Mouse (Mus musculus): ENCODE measurements at regions not wholly inside any gene's neighbourhood (a gene's known extent, or its start where the extent isn't known, plus 50 kb on each side); places are given as distances from the start of the nearest gene placed in this dataset.

GRCm38 (mm10) chr4:47605676-47606075, 131.2 kb downstream of the Sec61b start:
- no peaks in the 10 kb centered on the region for H3K9me3 ChIP-seq (replicated peaks; ENCODE audit: control insufficient read depth, low read length)
- ATAC-seq (ENCODE audit: insufficient read depth, low read depth): no peak
- WGBS: 78% methylated on average over 4 of the region's 4 CpGs
- no peak overlapping the region for H3K27ac ChIP-seq (ENCODE audit: low read depth)
- no peak overlapping the region for H3K9ac ChIP-seq (replicated peaks; ENCODE audit: low read depth, low read length)
- peaks cover 17% of the 10 kb centered on the region; the same call in 1 of the 2 replicates for H3K4me1 ChIP-seq (ENCODE audit: control insufficient read depth, insufficient read depth)
- TF ChIP-seq CTCF (IDR thresholded peaks at IDR 0.05; ENCODE audit: low read depth) (no peak), EP300 (IDR thresholded peaks at IDR 0.05; ENCODE audit: low read depth) (no peak)
- no peaks in the 10 kb centered on the region for H3K27me3 ChIP-seq (ENCODE audit: control insufficient read depth, insufficient read depth, low read length)
- no peak for DNase-seq (ENCODE audit: low spot score)
- no peak overlapping the region for H3K4me3 ChIP-seq (ENCODE audit: low read depth, low read length)
- H3K36me3 ChIP-seq (replicated peaks; ENCODE audit: control insufficient read depth, insufficient read depth, low read length): no peaks in the 10 kb centered on the region
- no peak overlapping the region for H3K4me2 ChIP-seq (ENCODE audit: low read depth, low read length)

GRCm38 (mm10) chr4:47608673-47609072, 134.2 kb downstream of the Sec61b start:
- Histone ChIP-seq H3K4me2 (ENCODE audit: low read depth, low read length) (no peak overlapping the region), H3K9me3 (replicated peaks; ENCODE audit: control insufficient read depth, low read length) (no peaks in the 10 kb centered on the region), H3K9ac (replicated peaks; ENCODE audit: low read depth, low read length) (no peak overlapping the region), H3K4me3 (ENCODE audit: low read depth, low read length) (no peak overlapping the region), H3K4me1 (ENCODE audit: control insufficient read depth, insufficient read depth) (peaks cover 9% of the 10 kb centered on the region; the same call in 1 of the 2 replicates), H3K27me3 (ENCODE audit: control insufficient read depth, insufficient read depth, low read length) (no peaks in the 10 kb centered on the region), H3K27ac (ENCODE audit: low read depth) (no peak overlapping the region), H3K36me3 (replicated peaks; ENCODE audit: control insufficient read depth, insufficient read depth, low read length) (no peaks in the 10 kb centered on the region)
- 79% methylated on average over 5 of the region's 5 CpGs for WGBS
- no peak for TF ChIP-seq CTCF (IDR thresholded peaks at IDR 0.05; ENCODE audit: low read depth)
- TF ChIP-seq EP300 (IDR thresholded peaks at IDR 0.05; ENCODE audit: low read depth): no peak
- ATAC-seq (ENCODE audit: insufficient read depth, low read depth) (no peak), DNase-seq (ENCODE audit: low spot score) (no peak)

GRCm38 (mm10) chr4:47610913-47611312, 136.5 kb downstream of the Sec61b start:
- no peaks in the 10 kb centered on the region for H3K27me3 ChIP-seq (ENCODE audit: control insufficient read depth, insufficient read depth, low read length)
- no peak for TF ChIP-seq CTCF (IDR thresholded peaks at IDR 0.05; ENCODE audit: low read depth)
- no peak for TF ChIP-seq EP300 (IDR thresholded peaks at IDR 0.05; ENCODE audit: low read depth)
- H3K36me3 ChIP-seq (replicated peaks; ENCODE audit: control insufficient read depth, insufficient read depth, low read length): no peaks in the 10 kb centered on the region
- WGBS: 71% methylated on average over 5 of the region's 5 CpGs
- no peak for DNase-seq (ENCODE audit: low spot score)
- no peak overlapping the region for H3K9ac ChIP-seq (replicated peaks; ENCODE audit: low read depth, low read length)
- H3K4me3 ChIP-seq (ENCODE audit: low read depth, low read length): no peak overlapping the region
- no peak overlapping the region for H3K27ac ChIP-seq (ENCODE audit: low read depth)
- no peaks in the 10 kb centered on the region for H3K9me3 ChIP-seq (replicated peaks; ENCODE audit: control insufficient read depth, low read length)
- no peak overlapping the region for H3K4me2 ChIP-seq (ENCODE audit: low read depth, low read length)
- no peak for ATAC-seq (ENCODE audit: insufficient read depth, low read depth)
- H3K4me1 ChIP-seq (ENCODE audit: control insufficient read depth, insufficient read depth): no peaks in the 10 kb centered on the region

- 70% methylated on average over 3 of the region's 3 CpGs for WGBS
- H3K9ac ChIP-seq (replicated peaks; ENCODE audit: low read depth, low read length): no peak overlapping the region
- DNase-seq (ENCODE audit: low spot score) (no peak), ATAC-seq (ENCODE audit: insufficient read depth, low read depth) (no peak)
- no peak overlapping the region for H3K4me2 ChIP-seq (ENCODE audit: low read depth, low read length)
- H3K9me3 ChIP-seq (replicated peaks; ENCODE audit: control insufficient read depth, low read length): no peaks in the 10 kb centered on the region
- TF ChIP-seq CTCF (IDR thresholded peaks at IDR 0.05; ENCODE audit: low read depth) (no peak), EP300 (IDR thresholded peaks at IDR 0.05; ENCODE audit: low read depth) (no peak)
- no peaks in the 10 kb centered on the region for H3K36me3 ChIP-seq (replicated peaks; ENCODE audit: control insufficient read depth, insufficient read depth, low read length)
- H3K4me3 ChIP-seq (ENCODE audit: low read depth, low read length): no peak overlapping the region
- H3K4me1 ChIP-seq (ENCODE audit: control insufficient read depth, insufficient read depth): no peaks in the 10 kb centered on the region
- H3K27ac ChIP-seq (ENCODE audit: low read depth): no peak overlapping the region
- no peaks in the 10 kb centered on the region for H3K27me3 ChIP-seq (ENCODE audit: control insufficient read depth, insufficient read depth, low read length)
These were observed 142.1 kb downstream of the Sec61b start for GRCm38 (mm10) chr4:47616525-47616924.

- Histone ChIP-seq H3K4me2 (ENCODE audit: low read depth, low read length) (no peak overlapping the region), H3K27ac (ENCODE audit: low read depth) (no peak overlapping the region), H3K4me3 (ENCODE audit: low read depth, low read length) (no peak overlapping the region), H3K9me3 (replicated peaks; ENCODE audit: control insufficient read depth, low read length) (no peaks in the 10 kb centered on the region), H3K4me1 (ENCODE audit: control insufficient read depth, insufficient read depth) (no peaks in the 10 kb centered on the region), H3K9ac (replicated peaks; ENCODE audit: low read depth, low read length) (no peak overlapping the region), H3K27me3 (ENCODE audit: control insufficient read depth, insufficient read depth, low read length) (no peaks in the 10 kb centered on the region), H3K36me3 (replicated peaks; ENCODE audit: control insufficient read depth, insufficient read depth, low read length) (no peaks in the 10 kb centered on the region)
- DNase-seq (ENCODE audit: low spot score) (no peak), ATAC-seq (ENCODE audit: insufficient read depth, low read depth) (no peak)
- TF ChIP-seq EP300 (IDR thresholded peaks at IDR 0.05; ENCODE audit: low read depth) (no peak), CTCF (IDR thresholded peaks at IDR 0.05; ENCODE audit: low read depth) (no peak)
- 74% methylated on average over 3 of the region's 3 CpGs for WGBS
These were observed 146.2 kb downstream of the Sec61b start for GRCm38 (mm10) chr4:47620700-47621099.

Measured in heart, postnatal 0 days (tissue).